Mouse (Mus musculus) activated CD4-positive, CD25-positive, alpha-beta regulatory T cell (primary cell): ENCODE results near the gene Gspt2. TPM values are rescaled to one million over a fixed set of nuclear protein-coding genes. Genes with fewer than 3 reads are reported as not detected.

Source experiments
- polyA plus RNA-seq, 2 experiments: library from polyadenylated mRNA; unstranded; fragments of 100-300 nt; shearing (Covaris generic); gene quantifications; one replicate each; pipeline ENCODE4 v1.2.1; 2017

Gspt2 gene
- under 1 TPM in 1 of 2 experiments, not detected in 1; 0.31 TPM for polyA plus RNA-seq

DNA sequence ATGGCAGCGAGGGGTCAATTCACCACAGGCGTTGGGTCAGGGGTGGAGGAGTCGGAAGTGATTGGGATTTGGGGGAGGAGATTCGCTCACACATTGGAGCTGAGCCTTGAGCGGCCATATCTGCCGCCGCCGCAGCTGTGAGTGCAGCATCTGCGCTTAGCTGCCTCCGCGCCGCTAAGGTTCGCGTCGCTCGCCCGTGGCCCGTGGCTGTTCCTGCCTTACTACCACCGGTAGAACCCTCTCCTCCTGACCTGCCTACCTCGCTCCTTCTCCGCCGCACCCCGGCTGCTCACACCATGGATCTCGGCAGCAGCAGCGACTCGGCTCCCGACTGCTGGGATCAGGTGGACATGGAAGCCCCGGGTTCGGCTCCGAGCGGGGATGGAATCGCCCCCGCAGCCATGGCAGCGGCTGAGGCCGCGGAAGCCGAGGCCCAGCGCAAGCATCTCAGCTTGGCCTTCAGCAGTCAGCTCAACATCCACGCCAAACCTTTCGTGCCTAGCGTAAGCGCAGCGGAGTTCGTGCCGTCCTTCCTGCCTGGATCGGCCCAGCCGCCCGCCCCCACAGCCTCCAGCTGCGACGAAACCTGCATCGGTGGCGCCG, at the start of gene Gspt2:
TSS of gene Gspt2 (plus strand) at position 109 of the 603 bp plus-strand sequence.

Other genes starting within 250 kb of the Gspt2 start
- 1 to 10 TPM; 2.9 to 9.3 TPM for gene Maged1, start 93.9 kb upstream of the Gspt2 start, polyA plus RNA-seq
- gene Zxdb, start 88.5 kb downstream of the Gspt2 start, polyA plus RNA-seq = 10 to 100 TPM in 1 of 2 experiments, 1 to 10 TPM in 1; 5.2 to 10.3 TPM